Mouse (Mus musculus) limb, embryonic 14.5 days (tissue): Measurements from ENCODE around the gene Ncapg2. TPM values are rescaled to one million over a fixed set of nuclear protein-coding genes. Genes with fewer than 3 reads are reported as not detected.

ENCODE experiments used
- ATAC-seq: fragments of 200-750 bp; cut with Nextera tagmentation; 2 replicates; pipeline ENCODE4 v1.8.0; 2017; ENCODE audit warnings: low read depth, moderate number of reproducible peaks, moderate TSS enrichment; ENCODE audit not compliant: low FRiP score
- DNase-seq: peaks from one replicate; pipeline ENCODE4 v3.0.0-alpha.2; 2015; ENCODE audit warnings: low spot score
- H3K27ac ChIP-seq: fragments of 300-500 bp; sonication (generic); replicated peaks from 2 replicates; pipeline ENCODE4 v1.5.1; 2014; ENCODE audit warnings: low read depth, mild to moderate bottlenecking, low read length, moderate library complexity, mixed read lengths
- H3K27me3 ChIP-seq: fragments of 300-500 bp; sonication (generic); 2 replicates; pipeline ENCODE4 v1.6.1; 2014; ENCODE audit warnings: low read length, mixed read lengths; ENCODE audit not compliant: control insufficient read depth, insufficient read depth
- H3K36me3 ChIP-seq: fragments of 300-500 bp; sonication (generic); 2 replicates; pipeline ENCODE4 v1.6.1; 2014; ENCODE audit warnings: mild to moderate bottlenecking, low read length, moderate library complexity, mixed read lengths; ENCODE audit not compliant: control insufficient read depth, insufficient read depth
- H3K4me1 ChIP-seq: fragments of 300-500 bp; sonication (generic); 2 replicates; pipeline ENCODE4 v1.6.1; 2014; ENCODE audit warnings: antibody characterized with exemption, low read length, mixed read lengths; ENCODE audit not compliant: control insufficient read depth, insufficient read depth
- H3K4me2 ChIP-seq: fragments of 300-500 bp; sonication (generic); replicated peaks from 2 replicates; pipeline ENCODE4 v1.6.1; 2014; ENCODE audit warnings: low read depth, mild to moderate bottlenecking, low read length, moderate library complexity; ENCODE audit not compliant: severe bottlenecking
- H3K4me3 ChIP-seq: fragments of 300-500 bp; sonication (generic); replicated peaks from 2 replicates; pipeline ENCODE4 v1.5.1; 2014; ENCODE audit warnings: low read length
- H3K9ac ChIP-seq: fragments of 300-500 bp; sonication (generic); 2 replicates; pipeline ENCODE4 v1.6.1; 2014; ENCODE audit warnings: mild to moderate bottlenecking, low read depth, low read length, moderate library complexity; ENCODE audit not compliant: severe bottlenecking
- H3K9me3 ChIP-seq: fragments of 300-500 bp; sonication (generic); 2 replicates; pipeline ENCODE4 v1.6.1; 2016; ENCODE audit warnings: low read length; ENCODE audit not compliant: control insufficient read depth
- POLR2A ChIP-seq: fragments of 200-500 bp; IDR thresholded peaks from 2 replicates; pipeline ENCODE4 v1.8.0; 2012; ENCODE audit warnings: inconsistent platforms, mild to moderate bottlenecking, moderate library complexity, borderline replicate concordance; ENCODE audit not compliant: insufficient read depth, insufficient read length; ENCODE audit errors: extremely low read depth
- whole genome bisulfite sequencing: fragments of 180-500 bp; shearing (Covaris S2); extraction: QIAGEN DNeasy Blood & Tissue Kit; methylation state at CpG from one replicate; pipeline ENCODE4 v1.1.7; 2014; 5-methylcytosine and 5-hydroxymethylcytosine counted together
- polyA plus RNA-seq, 2 experiments: library from polyadenylated mRNA; depleted of rRNA in 1 of 2; stranded (reverse) in 1 of 2; unstranded in 1 of 2; fragments of >200 nt; fragmentation: Nextera tagmentation in 1 of 2; extraction: Ambion mirVana in 1 of 2; gene quantifications; 2 replicates each; pipeline versions ENCODE4 v1.2.1 to v1.2.3; 2012 to 2014

The Ncapg2 gene
- polyA plus RNA-seq (2012; rRNA removed) (19.5 and 24.1 TPM in 2 replicates), polyA plus RNA-seq (2014; fragmentation: Nextera tagmentation; extraction: Ambion mirVana) (37.1 and 37.4 TPM in 2 replicates)

DNA sequence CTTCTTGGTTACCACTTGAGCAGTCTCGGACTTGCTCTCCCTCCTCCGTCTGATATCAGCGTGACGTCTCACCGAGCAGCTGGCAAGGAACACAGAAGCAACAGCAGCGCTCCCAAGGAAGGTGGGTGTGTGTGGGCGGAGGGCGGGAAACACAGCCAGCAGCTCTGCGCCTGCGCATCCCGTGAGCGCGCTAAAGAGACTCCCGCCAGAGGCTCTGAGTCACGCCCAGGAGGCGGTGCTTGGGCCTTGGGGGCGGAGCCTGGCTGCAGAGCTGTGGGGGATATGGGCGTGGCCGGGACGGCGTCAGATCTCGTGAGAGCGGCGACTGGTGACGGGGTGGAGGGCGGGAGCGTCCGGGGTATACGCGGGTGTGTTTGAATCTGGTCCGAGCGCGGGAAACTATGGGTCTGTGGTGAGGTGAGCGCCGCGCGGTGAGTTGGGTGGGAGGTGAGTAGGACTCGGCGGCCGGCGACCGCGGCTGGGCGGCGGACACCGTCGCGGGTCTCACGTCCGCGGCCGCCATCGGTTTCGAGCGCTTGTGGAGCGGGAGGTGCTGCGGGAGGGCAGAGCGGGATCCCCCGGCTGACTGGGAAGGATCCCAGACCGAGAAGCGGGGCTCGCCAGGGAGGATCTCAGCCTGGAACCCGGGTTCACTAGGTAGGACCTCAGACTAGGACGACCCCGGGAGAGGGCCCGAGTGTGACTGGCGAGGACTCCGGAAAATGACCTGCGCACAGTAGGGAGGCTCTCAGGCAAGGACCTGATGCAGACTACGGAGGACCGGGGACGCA lies at the start of gene Ncapg2:
TSS of gene Ncapg2 (plus strand) at position 358 of the 791 bp plus-strand sequence.
- Histone ChIP-seq H3K27ac (peak within 1 kb of the TSS; percentile 58; the same call in 1 of the 2 replicates), H3K4me2 (peak within 1 kb of the TSS; percentile 86), H3K36me3 (peaks cover 28% of the 10 kb centered on the region; the same call in 1 of the 2 replicates), H3K27me3 (no peaks in the 10 kb centered on the region), H3K4me3 (peak within 1 kb of the TSS; percentile 80), H3K4me1 (peaks cover 5% of the 10 kb centered on the region; the same call in 1 of the 2 replicates), H3K9ac (peak within 1 kb of the TSS; percentile 90), H3K9me3 (peaks cover 22% of the 10 kb centered on the region)
- under 1% methylated on average over 55 of the region's 72 CpGs for WGBS
- ATAC-seq (peak; percentile 98), DNase-seq (peak; percentile 97)
- peak; percentile 29; the same call in 1 of the 2 replicates for TF ChIP-seq POLR2A

DNA sequence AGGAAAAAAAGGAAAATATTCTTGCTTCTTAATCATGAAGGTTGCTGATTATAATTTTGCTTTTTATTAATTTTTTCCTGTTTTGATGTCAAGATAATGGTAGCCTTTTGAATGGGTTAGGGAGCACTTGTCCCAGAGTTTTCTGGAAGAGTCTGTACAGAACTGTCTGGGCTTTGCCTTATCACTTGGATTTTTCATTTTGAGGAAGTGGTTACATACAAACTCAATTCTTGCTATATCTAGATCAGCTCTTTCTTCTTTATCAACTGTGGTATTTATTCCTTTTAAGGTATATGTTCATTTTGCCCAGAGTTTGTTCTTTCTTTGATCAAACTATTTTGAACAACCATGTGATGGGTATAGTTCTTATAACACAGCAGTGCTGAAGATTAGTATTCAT lies 43.1 kb upstream of the Ncapg2 start:
- H3K4me2 ChIP-seq: no peak overlapping the region
- H3K9me3 ChIP-seq: no peaks in the 10 kb centered on the region
- no peaks in the 10 kb centered on the region for H3K27me3 ChIP-seq
- no peaks in the 10 kb centered on the region for H3K4me1 ChIP-seq
- H3K4me3 ChIP-seq: no peak overlapping the region
- DNase-seq (no peak), ATAC-seq (no peak)
- H3K9ac ChIP-seq: no peak overlapping the region
- no peak overlapping the region for H3K27ac ChIP-seq
- no peak for TF ChIP-seq POLR2A
- H3K36me3 ChIP-seq: peaks cover 38% of the 10 kb centered on the region

DNA sequence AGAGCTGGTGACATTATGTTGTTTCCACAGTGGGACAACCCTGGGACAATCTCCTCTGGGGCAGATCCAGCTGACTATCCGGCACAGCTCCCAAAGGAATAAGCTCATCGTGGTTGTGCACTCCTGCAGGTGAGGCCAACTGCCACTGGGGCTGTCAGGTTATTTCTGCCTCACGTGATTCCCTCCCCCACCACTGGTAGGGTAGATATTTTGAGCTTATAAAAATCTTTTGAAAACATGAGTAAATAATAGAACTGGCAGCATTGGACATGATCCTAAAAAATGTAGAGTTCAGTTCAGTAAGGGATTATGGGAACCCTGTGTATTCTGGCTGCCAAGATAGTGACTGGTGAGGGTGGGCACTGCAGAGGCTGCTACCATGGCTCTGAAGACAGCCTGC lies 38.3 kb upstream of the Ncapg2 start:
- Histone ChIP-seq H3K36me3 (peaks cover 51% of the 10 kb centered on the region), H3K4me2 (no peak overlapping the region), H3K9me3 (no peaks in the 10 kb centered on the region), H3K27ac (no peak overlapping the region), H3K27me3 (no peaks in the 10 kb centered on the region), H3K9ac (no peak overlapping the region), H3K4me3 (no peak overlapping the region), H3K4me1 (no peaks in the 10 kb centered on the region)
- no peak for TF ChIP-seq POLR2A
- ATAC-seq: no peak
- 88% methylated on average over 3 of the region's 3 CpGs for WGBS
- no peak for DNase-seq

DNA sequence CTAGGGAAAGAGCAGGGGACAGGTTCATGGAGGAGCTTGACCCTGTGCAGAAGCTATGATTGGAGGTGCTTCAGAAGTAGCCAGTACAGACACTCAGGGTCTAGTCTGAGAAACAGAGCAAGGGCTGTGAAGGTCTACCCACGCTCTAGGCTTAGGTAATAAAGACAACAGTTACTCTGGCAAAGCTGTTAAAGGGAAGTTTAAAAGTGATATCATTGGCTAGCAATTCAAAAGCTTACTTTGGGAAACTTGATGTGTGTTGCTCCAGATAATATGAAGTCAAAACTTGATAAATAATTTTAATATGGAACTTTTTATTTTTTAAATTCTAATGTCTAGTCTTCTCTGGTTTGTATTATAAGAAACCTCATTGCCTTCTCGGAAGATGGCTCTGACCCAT lies 37.9 kb upstream of the Ncapg2 start:
- H3K36me3 ChIP-seq: peaks cover 51% of the 10 kb centered on the region
- ATAC-seq (no peak), DNase-seq (no peak)
- H3K4me3 ChIP-seq: no peak overlapping the region
- TF ChIP-seq POLR2A: no peak
- no peak overlapping the region for H3K4me2 ChIP-seq
- H3K27me3 ChIP-seq: no peaks in the 10 kb centered on the region
- H3K4me1 ChIP-seq: no peaks in the 10 kb centered on the region
- no peaks in the 10 kb centered on the region for H3K9me3 ChIP-seq
- 83% methylated on average over 2 of the region's 2 CpGs for WGBS
- no peak overlapping the region for H3K9ac ChIP-seq
- no peak overlapping the region for H3K27ac ChIP-seq

DNA sequence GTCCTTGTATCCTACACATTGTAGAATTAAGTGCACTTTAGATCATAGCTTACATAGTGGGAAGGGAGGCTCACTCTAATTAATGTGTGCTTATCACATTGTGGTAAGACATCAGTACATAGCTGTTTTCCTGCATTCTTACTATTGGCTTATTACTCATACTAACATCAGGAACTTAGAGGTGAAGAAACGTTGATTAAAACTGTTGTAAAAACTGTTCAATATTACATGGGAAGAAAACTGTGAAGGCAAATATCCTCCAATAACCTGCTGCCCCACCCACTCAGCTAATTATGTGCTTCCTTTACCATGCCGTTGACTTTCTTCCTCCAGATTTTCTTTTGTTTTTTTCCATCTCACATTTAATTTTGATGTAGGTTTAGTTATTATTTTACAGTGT lies 36.3 kb upstream of the Ncapg2 start:
- peaks cover 56% of the 10 kb centered on the region for H3K36me3 ChIP-seq
- 82% methylated on average over 2 of the region's 2 CpGs for WGBS
- no peak overlapping the region for H3K4me2 ChIP-seq
- DNase-seq: no peak
- no peak overlapping the region for H3K9ac ChIP-seq
- no peaks in the 10 kb centered on the region for H3K4me1 ChIP-seq
- no peaks in the 10 kb centered on the region for H3K9me3 ChIP-seq
- no peak for ATAC-seq
- H3K27ac ChIP-seq: no peak overlapping the region
- H3K27me3 ChIP-seq: no peaks in the 10 kb centered on the region
- TF ChIP-seq POLR2A: no peak
- no peak overlapping the region for H3K4me3 ChIP-seq
